Mouse (Mus musculus) adipose tissue, adult 10 weeks (tissue): ENCODE data around the gene Cdca8. TPM values are rescaled to one million over a fixed set of nuclear protein-coding genes. Genes with fewer than 3 reads are reported as not detected.

Experiments used
- polyA plus RNA-seq: library from polyadenylated mRNA; stranded (reverse); fragments of 350-450 nt; fragmentation: Illumina TruSeq; extraction: RNeasy Lipid Tissue Mini Kit (QIAGEN cat#74804); gene quantifications from one replicate; pipeline ENCODE4 v1.2.3, GENCODE M21; 2014; ENCODE audit warnings: low read depth, low replicate concordance

Cdca8 gene
- polyA plus RNA-seq: 3.2 TPM

DNA sequence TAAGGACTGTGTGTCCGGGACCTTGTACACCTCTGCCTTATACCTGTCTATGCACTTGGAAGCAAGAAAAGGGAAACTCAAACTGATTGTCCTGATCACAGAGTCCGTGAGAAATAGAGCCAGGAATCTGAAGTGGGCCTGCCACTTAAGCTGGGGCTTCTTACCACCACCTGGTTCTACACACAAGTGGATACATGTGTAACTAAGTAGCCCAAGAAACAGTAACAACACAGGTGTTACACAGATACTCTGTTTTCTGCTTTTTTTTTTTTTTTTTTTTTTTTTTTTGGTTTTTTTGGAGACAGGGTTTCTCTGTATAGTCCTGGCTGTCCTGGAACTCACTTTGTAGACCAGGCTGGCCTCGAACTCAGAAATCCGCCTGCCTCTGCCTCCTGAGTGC lies at the start of gene Cdca8:
Gene Cdca8 (minus strand): TSS at position 101 of the 400 bp plus-strand sequence.

DNA sequence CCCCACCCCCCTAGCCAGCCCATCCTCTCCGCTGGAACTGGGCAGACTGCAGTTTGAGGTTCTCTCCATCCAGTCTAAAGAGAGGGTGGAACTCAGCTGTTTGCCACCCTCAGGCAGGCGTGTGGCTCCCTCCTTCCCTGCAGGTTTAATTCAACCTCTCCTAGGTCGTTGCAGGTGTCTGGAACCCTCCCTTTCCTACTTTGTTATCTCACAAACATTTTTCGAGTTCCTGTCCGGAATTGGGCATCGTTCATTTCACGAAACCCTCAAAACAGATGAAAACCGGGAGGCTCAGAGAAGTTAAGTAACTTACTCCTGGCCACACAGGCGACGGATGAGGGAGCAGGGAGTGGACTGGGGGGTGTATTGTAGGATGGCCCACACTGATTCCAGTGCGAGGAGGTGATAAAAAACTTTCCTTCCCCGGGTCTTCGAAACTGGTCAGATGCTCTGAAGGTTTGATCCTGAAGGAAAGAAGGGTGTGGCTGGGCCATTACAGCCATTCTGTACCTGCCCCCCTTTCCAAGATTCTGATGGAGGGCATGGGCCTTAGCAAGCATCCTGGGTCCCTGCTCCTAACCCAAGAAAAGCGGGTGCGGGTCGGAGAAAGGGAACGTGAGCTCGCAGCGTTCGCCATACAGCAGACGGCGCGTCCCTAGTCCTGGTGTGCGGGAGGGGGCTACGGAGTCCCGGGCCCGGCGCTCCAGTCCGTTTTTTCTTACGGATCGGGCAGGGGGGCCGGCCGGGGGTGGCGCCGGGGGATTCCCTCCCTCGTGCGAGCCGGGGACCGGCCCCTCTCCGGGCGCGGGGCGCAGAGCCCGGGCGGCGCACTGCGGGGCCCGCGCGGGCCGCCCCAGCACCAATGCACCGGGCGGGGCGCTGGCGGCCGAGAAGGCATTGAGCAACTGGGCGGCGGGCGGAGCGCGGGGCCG lies 46.8 kb upstream of the Cdca8 start, which contains the start of gene Rspo1:
Gene Rspo1 (plus strand): TSS at position 760 of the 932 bp plus-strand sequence.

DNA sequence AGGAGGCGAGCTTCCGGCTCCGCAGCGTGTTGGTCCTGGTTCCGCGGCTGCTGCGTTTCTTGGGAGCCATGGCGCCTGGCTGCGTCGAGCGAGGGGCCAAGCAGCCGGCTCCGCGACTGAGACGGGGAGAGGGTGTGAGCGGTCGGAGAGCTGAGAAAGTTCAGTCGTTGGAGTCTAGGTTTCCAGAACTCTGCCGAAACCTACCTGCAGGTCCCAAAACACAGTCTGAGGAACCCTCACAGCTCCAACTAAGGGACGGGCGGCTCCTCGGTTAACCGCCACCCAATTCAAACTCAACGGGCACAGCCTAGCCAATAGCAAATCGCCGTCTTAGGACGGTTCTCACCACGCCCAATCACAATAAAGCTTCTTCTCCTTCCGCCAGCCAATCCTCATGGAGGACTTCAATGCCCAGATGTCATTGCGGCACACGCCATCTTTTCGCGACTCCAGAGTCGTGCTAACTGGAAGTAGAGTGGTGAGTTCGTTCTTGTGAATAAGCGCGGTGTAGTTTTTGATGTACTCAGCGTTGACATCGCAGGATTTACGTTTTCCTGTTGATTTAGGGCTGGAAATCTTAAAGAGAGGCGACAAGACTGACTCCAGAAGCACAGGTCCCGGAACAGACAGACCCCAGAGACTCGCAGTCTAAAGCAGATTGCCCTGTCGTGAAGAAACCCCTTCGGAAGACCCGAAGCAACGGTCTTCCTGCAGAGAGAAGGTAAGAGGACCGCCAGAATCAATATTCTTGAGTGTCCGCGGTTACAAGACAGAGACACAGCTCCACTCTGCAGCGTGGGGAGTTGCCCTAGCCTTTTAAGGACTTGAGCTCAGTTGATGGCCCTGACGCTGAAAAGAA lies 2.3 kb downstream of the Cdca8 start, which contains the start of gene 9930104L06Rik:
Gene 9930104L06Rik (plus strand): TSS at position 436 of the 859 bp plus-strand sequence.

DNA sequence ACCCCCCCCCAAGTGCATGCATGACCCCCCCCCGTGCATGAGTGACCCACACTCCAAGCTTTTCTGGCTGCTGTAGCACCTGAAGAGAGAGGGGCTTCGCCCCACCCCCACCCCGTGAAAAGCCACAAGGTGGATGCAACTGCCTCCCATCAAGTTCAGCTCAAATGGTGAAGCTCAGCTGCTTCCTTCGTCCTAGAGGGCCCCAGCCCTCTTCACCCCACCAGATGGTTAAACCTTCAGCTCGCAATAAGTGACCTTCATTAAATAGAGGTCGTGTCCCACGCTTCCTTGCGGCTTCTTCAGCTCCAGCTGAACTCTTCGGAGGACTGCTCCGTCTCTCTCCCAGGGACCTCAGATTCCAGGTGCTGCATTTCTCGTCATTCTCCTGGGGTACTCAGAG lies 58.5 kb downstream of the Cdca8 start, which contains the start of gene Epha10:
Gene Epha10 (plus strand): TSS at position 301 of the 400 bp plus-strand sequence.

Other genes with a start within 250 kb of the Cdca8 start
- 27.0 TPM for gene Utp11, start 245.7 kb downstream of the Cdca8 start, polyA plus RNA-seq
- 7.3 TPM for gene Fhl3, start 238.6 kb downstream of the Cdca8 start, polyA plus RNA-seq
- 34.0 TPM for gene Sf3a3, start 224.5 kb downstream of the Cdca8 start, polyA plus RNA-seq
- 26.5 TPM for gene Inpp5b, start 197.5 kb downstream of the Cdca8 start, polyA plus RNA-seq
- gene Mtf1, start 137.2 kb downstream of the Cdca8 start, polyA plus RNA-seq: 11.7 TPM
- 31.5 TPM for gene Yrdc, start 88.6 kb downstream of the Cdca8 start, polyA plus RNA-seq
- gene 1110065P20Rik, start 88.1 kb downstream of the Cdca8 start, polyA plus RNA-seq: 62.5 TPM
- gene Maneal, start 77.1 kb downstream of the Cdca8 start, polyA plus RNA-seq: 0.35 TPM
- gene Epha10, start 58.4 kb downstream of the Cdca8 start, polyA plus RNA-seq: 0.21 TPM
- 15.3 TPM for gene 9930104L06Rik, start 2.3 kb downstream of the Cdca8 start, polyA plus RNA-seq
- gene Rspo1, start 47.1 kb upstream of the Cdca8 start, polyA plus RNA-seq: 33.8 TPM
- gene Gnl2, start 77.3 kb upstream of the Cdca8 start, polyA plus RNA-seq: 57.5 TPM
- 7.1 TPM for gene Dnali1, start 126.4 kb upstream of the Cdca8 start, polyA plus RNA-seq
- gene Snip1, start 127.4 kb upstream of the Cdca8 start, polyA plus RNA-seq: 13.8 TPM
- 38.4 TPM for gene Meaf6, start 145.8 kb upstream of the Cdca8 start, polyA plus RNA-seq
- gene Zc3h12a, start 188.5 kb upstream of the Cdca8 start, polyA plus RNA-seq: 5.3 TPM